Mouse (Mus musculus): ENCODE data around the gene Cdk13. TPM values are rescaled to one million over a fixed set of nuclear protein-coding genes. Genes with fewer than 3 reads are reported as not detected.

The Cdk13 gene
- total RNA-seq (2014; rRNA removed) (101 and 113 TPM in 2 replicates), polyA plus RNA-seq (2015; fragmentation: Nextera tagmentation; extraction: Ambion mirVana) (6.9 and 10.9 TPM in 2 replicates)

GRCm38 (mm10) chr13:17804909-17805613, at the start of gene Cdk13:
Cdk13 (minus strand) TSS chr13:17805097.
- peaks cover 9% of the 10 kb centered on the region; the same call in 1 of the 2 replicates for H3K4me1 ChIP-seq (ENCODE audit: insufficient read depth, low read length)
- no peak; the same call in 1 of the 2 replicates for TF ChIP-seq CTCF (IDR thresholded peaks at IDR 0.05)
- H3K4me2 ChIP-seq (ENCODE audit: low read depth, low read length, poor library complexity, severe bottlenecking): peak within 1 kb of the TSS; percentile 94
- peak within 1 kb of the TSS; percentile 97 for H3K27ac ChIP-seq (ENCODE audit: low read depth, low read length)
- no peaks in the 10 kb centered on the region for H3K9me3 ChIP-seq (ENCODE audit: low read length)
- H3K27me3 ChIP-seq (ENCODE audit: insufficient read depth, low read length): no peaks in the 10 kb centered on the region
- DNase-seq (ENCODE audit: low spot score) (peak; percentile 98), ATAC-seq (ENCODE audit: low FRiP score) (peak; percentile 97)
- H3K36me3 ChIP-seq (ENCODE audit: insufficient read depth, low read length): no peaks in the 10 kb centered on the region
- 1% methylated on average over 76 of the region's 110 CpGs for WGBS
- H3K9ac ChIP-seq (replicated peaks; ENCODE audit: low read length, poor library complexity, severe bottlenecking): peak within 1 kb of the TSS; percentile 94
- H3K4me3 ChIP-seq (ENCODE audit: low read depth, low read length): peak within 1 kb of the TSS; percentile 100

GRCm38 (mm10) chr13:17843336-17843735, 38.4 kb upstream of the Cdk13 start:
- no peak overlapping the region for H3K27ac ChIP-seq (ENCODE audit: low read depth, low read length)
- H3K9me3 ChIP-seq (ENCODE audit: low read length): no peaks in the 10 kb centered on the region
- H3K4me2 ChIP-seq (ENCODE audit: low read depth, low read length, poor library complexity, severe bottlenecking): no peak overlapping the region
- 86% methylated on average over 2 of the region's 2 CpGs for WGBS
- ATAC-seq (ENCODE audit: low FRiP score) (no peak), DNase-seq (ENCODE audit: low spot score) (no peak)
- no peaks in the 10 kb centered on the region for H3K4me1 ChIP-seq (ENCODE audit: insufficient read depth, low read length)
- H3K4me3 ChIP-seq (ENCODE audit: low read depth, low read length): no peak overlapping the region
- no peak for TF ChIP-seq CTCF (IDR thresholded peaks at IDR 0.05)
- H3K27me3 ChIP-seq (ENCODE audit: insufficient read depth, low read length): no peaks in the 10 kb centered on the region
- H3K36me3 ChIP-seq (ENCODE audit: insufficient read depth, low read length): no peaks in the 10 kb centered on the region
- no peak overlapping the region for H3K9ac ChIP-seq (replicated peaks; ENCODE audit: low read length, poor library complexity, severe bottlenecking)

GRCm38 (mm10) chr13:17842756-17843155, 37.9 kb upstream of the Cdk13 start:
- Histone ChIP-seq H3K36me3 (ENCODE audit: insufficient read depth, low read length) (no peaks in the 10 kb centered on the region), H3K4me3 (ENCODE audit: low read depth, low read length) (no peak overlapping the region), H3K4me1 (ENCODE audit: insufficient read depth, low read length) (no peaks in the 10 kb centered on the region), H3K9ac (replicated peaks; ENCODE audit: low read length, poor library complexity, severe bottlenecking) (no peak overlapping the region), H3K9me3 (ENCODE audit: low read length) (no peaks in the 10 kb centered on the region), H3K4me2 (ENCODE audit: low read depth, low read length, poor library complexity, severe bottlenecking) (no peak overlapping the region), H3K27ac (ENCODE audit: low read depth, low read length) (no peak overlapping the region), H3K27me3 (ENCODE audit: insufficient read depth, low read length) (no peaks in the 10 kb centered on the region)
- no peak for TF ChIP-seq CTCF (IDR thresholded peaks at IDR 0.05)
- ATAC-seq (ENCODE audit: low FRiP score): no peak
- no peak for DNase-seq (ENCODE audit: low spot score)
- 38% methylated on average over 4 of the region's 4 CpGs for WGBS

GRCm38 (mm10) chr13:17839137-17839536, 34.2 kb upstream of the Cdk13 start:
- DNase-seq (ENCODE audit: low spot score) (no peak), ATAC-seq (ENCODE audit: low FRiP score) (no peak)
- Histone ChIP-seq H3K4me1 (ENCODE audit: insufficient read depth, low read length) (no peaks in the 10 kb centered on the region), H3K4me3 (ENCODE audit: low read depth, low read length) (no peak overlapping the region), H3K9ac (replicated peaks; ENCODE audit: low read length, poor library complexity, severe bottlenecking) (no peak overlapping the region), H3K27me3 (ENCODE audit: insufficient read depth, low read length) (no peaks in the 10 kb centered on the region), H3K27ac (ENCODE audit: low read depth, low read length) (no peak overlapping the region), H3K4me2 (ENCODE audit: low read depth, low read length, poor library complexity, severe bottlenecking) (no peak overlapping the region), H3K36me3 (ENCODE audit: insufficient read depth, low read length) (no peaks in the 10 kb centered on the region), H3K9me3 (ENCODE audit: low read length) (no peaks in the 10 kb centered on the region)
- WGBS: 83% methylated on average over 5 of the region's 5 CpGs
- no peak for TF ChIP-seq CTCF (IDR thresholded peaks at IDR 0.05)

GRCm38 (mm10) chr13:17838484-17838851, 33.6 kb upstream of the Cdk13 start:
- H3K27ac ChIP-seq (ENCODE audit: low read depth, low read length): no peak overlapping the region
- H3K36me3 ChIP-seq (ENCODE audit: insufficient read depth, low read length): no peaks in the 10 kb centered on the region
- no peak for ATAC-seq (ENCODE audit: low FRiP score)
- no peaks in the 10 kb centered on the region for H3K27me3 ChIP-seq (ENCODE audit: insufficient read depth, low read length)
- 39% methylated on average over 4 of the region's 4 CpGs for WGBS
- H3K9ac ChIP-seq (replicated peaks; ENCODE audit: low read length, poor library complexity, severe bottlenecking): no peak overlapping the region
- H3K4me3 ChIP-seq (ENCODE audit: low read depth, low read length): no peak overlapping the region
- DNase-seq (ENCODE audit: low spot score): peak; percentile 86
- no peaks in the 10 kb centered on the region for H3K4me1 ChIP-seq (ENCODE audit: insufficient read depth, low read length)
- no peak overlapping the region for H3K4me2 ChIP-seq (ENCODE audit: low read depth, low read length, poor library complexity, severe bottlenecking)
- peak; percentile 78 for TF ChIP-seq CTCF (IDR thresholded peaks at IDR 0.05)
- H3K9me3 ChIP-seq (ENCODE audit: low read length): no peaks in the 10 kb centered on the region

GRCm38 (mm10) chr13:17837610-17838483, 33.0 kb upstream of the Cdk13 start:
- no peaks in the 10 kb centered on the region for H3K4me1 ChIP-seq (ENCODE audit: insufficient read depth, low read length)
- no peaks in the 10 kb centered on the region for H3K9me3 ChIP-seq (ENCODE audit: low read length)
- TF ChIP-seq CTCF (IDR thresholded peaks at IDR 0.05): peak; percentile 84
- DNase-seq (ENCODE audit: low spot score) (peak; percentile 64), ATAC-seq (ENCODE audit: low FRiP score) (peak; percentile 52; the same call in 1 of the 2 replicates)
- H3K36me3 ChIP-seq (ENCODE audit: insufficient read depth, low read length): no peaks in the 10 kb centered on the region
- no peak overlapping the region for H3K9ac ChIP-seq (replicated peaks; ENCODE audit: low read length, poor library complexity, severe bottlenecking)
- no peak overlapping the region for H3K4me2 ChIP-seq (ENCODE audit: low read depth, low read length, poor library complexity, severe bottlenecking)
- 45% methylated on average over 16 of the region's 16 CpGs for WGBS
- H3K27me3 ChIP-seq (ENCODE audit: insufficient read depth, low read length): no peaks in the 10 kb centered on the region
- no peak overlapping the region for H3K4me3 ChIP-seq (ENCODE audit: low read depth, low read length)
- H3K27ac ChIP-seq (ENCODE audit: low read depth, low read length): no peak overlapping the region

Data from midbrain, postnatal 0 days (tissue).